Mouse (Mus musculus) heart, adult 18-20 months (tissue): Measurements from ENCODE around the gene Vmn1r211. TPM values are rescaled to one million over a fixed set of nuclear protein-coding genes. Genes with fewer than 3 reads are reported as not detected.
"Not testable (repeated sequence)": the region's sequence is repeated elsewhere in the genome, so short reads cannot be mapped to it uniquely, and the experiment has no call there.

Source experiments
- DNase-seq, 2 experiments: peaks; one replicate each; pipeline ENCODE4 v3.0.0; 2021 to 2022; ENCODE audit warnings: mixed read lengths in 1 of 2
- long read RNA-seq, 2 experiments: library from polyadenylated mRNA; stranded (forward); transcript quantifications; one replicate each; pipeline ENCODE4 v2.0.0; 2021
- total RNA-seq, 2 experiments: library from RNA; stranded (reverse); gene quantifications; 2 replicates each; pipeline ENCODE4 v1.2.3; 2021

The Vmn1r211 gene
- not detected for total RNA-seq
- long read RNA-seq, experiment 1, result 0 reads
- long read RNA-seq, experiment 2, result 0 reads

- DNase-seq, result no peak
Measured at GRCm38 (mm10) chr13:22857461-22857860, at the start of gene Vmn1r211. Gene Vmn1r211 (minus strand): TSS chr13:22857561.

GRCm38 (mm10) chr13:22884105-22884504, 26.7 kb upstream of the Vmn1r211 start, which contains the start of gene Vmn1r212:
Gene Vmn1r212 (minus strand): TSS chr13:22884205.
- no peak for DNase-seq

- no peak for DNase-seq
Measured at GRCm38 (mm10) chr13:22879257-22879656, 21.9 kb upstream of the Vmn1r211 start.

- no peak for DNase-seq
Measured at GRCm38 (mm10) chr13:22854760-22855159, 2.6 kb downstream of the Vmn1r211 start.

GRCm38 (mm10) chr13:22846798-22847197, 10.6 kb downstream of the Vmn1r211 start:
- DNase-seq, result no peak

- DNase-seq, result not testable (repeated sequence)
Measured at GRCm38 (mm10) chr13:22844304-22844703, 13.1 kb downstream of the Vmn1r211 start.

- no peak for DNase-seq
Measured at GRCm38 (mm10) chr13:22831248-22831647, 26.1 kb downstream of the Vmn1r211 start, which contains the start of gene Vmn1r210. Gene Vmn1r210 (minus strand): TSS chr13:22831348.

DNA sequence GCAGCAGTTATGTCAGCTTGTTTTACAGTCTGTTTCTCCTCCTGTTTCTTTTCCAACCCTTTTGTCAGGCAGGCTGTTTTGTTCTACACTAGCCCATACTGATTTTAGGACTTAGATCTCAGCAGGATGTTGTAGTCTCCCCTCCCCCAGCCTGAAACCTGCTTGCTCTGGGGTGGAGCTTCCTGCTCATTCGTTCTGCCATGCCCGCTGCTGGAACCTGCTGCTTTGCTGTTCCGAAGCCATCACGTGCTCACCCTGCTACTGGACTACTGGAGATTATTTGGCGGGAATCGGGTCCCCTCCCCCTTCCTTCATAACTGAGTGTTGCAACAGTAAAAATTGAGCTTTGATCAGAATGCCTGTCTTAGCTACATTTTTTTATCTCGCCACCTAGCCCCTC, 28.0 kb downstream of the Vmn1r211 start:
- not testable (repeated sequence) for DNase-seq

DNA sequence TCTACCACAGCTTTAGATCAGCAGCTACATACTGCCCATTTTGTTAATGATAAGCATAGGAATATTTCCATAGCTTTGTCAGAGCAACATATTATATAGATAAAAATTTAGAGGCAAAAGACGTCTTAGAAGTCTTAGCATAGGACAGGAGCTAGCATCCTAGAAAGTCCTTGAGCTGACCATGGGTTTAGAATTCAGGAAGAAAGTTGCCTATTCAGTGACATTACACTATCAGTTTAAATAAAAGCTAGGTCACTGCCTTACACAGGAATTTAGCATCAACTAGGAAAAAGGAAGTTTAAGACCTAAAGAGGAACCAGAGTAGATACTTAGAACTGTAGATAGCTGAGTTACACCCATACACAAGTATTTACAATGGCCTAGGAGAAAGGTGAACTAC, 35.8 kb downstream of the Vmn1r211 start:
- not testable (repeated sequence) for DNase-seq

- DNase-seq, result not testable (repeated sequence)
Measured at GRCm38 (mm10) chr13:22809582-22809981, 47.8 kb downstream of the Vmn1r211 start, which contains the start of gene Vmn1r209. Gene Vmn1r209 (minus strand): TSS chr13:22809682.

Other genes starting within 250 kb of the Vmn1r211 start
- gene Vmn1r206, start 233.3 kb downstream of the Vmn1r211 start, total RNA-seq, result not detected
- not detected for gene Vmn1r207-ps, start 127.9 kb downstream of the Vmn1r211 start, total RNA-seq
- gene Vmn1r208, start 80.2 kb downstream of the Vmn1r211 start, total RNA-seq, result not detected
- not detected for gene Vmn1r209, start 47.9 kb downstream of the Vmn1r211 start, total RNA-seq
- gene Vmn1r210, start 26.2 kb downstream of the Vmn1r211 start, total RNA-seq, result not detected
- gene Vmn1r212, start 26.6 kb upstream of the Vmn1r211 start, total RNA-seq, result not detected
- gene Vmn1r213, start 150.1 kb upstream of the Vmn1r211 start, total RNA-seq, result not detected
- gene Vmn1r214, start 172.9 kb upstream of the Vmn1r211 start, total RNA-seq, result not detected
- gene Vmn1r215, start 210.5 kb upstream of the Vmn1r211 start, total RNA-seq, result not detected